Mouse (Mus musculus): ENCODE results near the gene Atp8b4. TPM values are rescaled to one million over a fixed set of nuclear protein-coding genes. Genes with fewer than 3 reads are reported as not detected.
"Not testable (repeated sequence)": the region's sequence is repeated elsewhere in the genome, so short reads cannot be mapped to it uniquely, and the experiment has no call there.

The Atp8b4 gene
- 0.22 and 0.41 TPM in 2 replicates for polyA plus RNA-seq (2015; fragmentation: Nextera tagmentation; extraction: Ambion mirVana)

- WGBS, result 86% methylated on average over 6 of the region's 6 CpGs
- Histone ChIP-seq H3K36me3 (no peaks in the 10 kb centered on the region), H3K27ac (no peak within 1 kb of the TSS), H3K9me3 (no peaks in the 10 kb centered on the region), H3K4me1 (peaks cover 7% of the 10 kb centered on the region; the same call in 1 of the 2 replicates), H3K27me3 (peaks cover 5% of the 10 kb centered on the region; the same call in 1 of the 2 replicates), H3K4me3 (no peak within 1 kb of the TSS), H3K4me2 (replicated peaks) (no peak within 1 kb of the TSS), H3K9ac (no peak within 1 kb of the TSS)
- ATAC-seq (ENCODE audit: low FRiP score, low read depth), result no peak
Observed at GRCm38 (mm10) chr2:126500521-126500920, at the start of gene Atp8b4. Gene Atp8b4, minus strand, starts transcription at chr2:126500674.

GRCm38 (mm10) chr2:126549681-126550080, 49.2 kb upstream of the Atp8b4 start:
- Histone ChIP-seq H3K4me3 (no peak overlapping the region), H3K4me1 (peaks cover 15% of the 10 kb centered on the region), H3K36me3 (no peaks in the 10 kb centered on the region), H3K4me2 (replicated peaks) (no peak overlapping the region), H3K27me3 (peaks cover 52% of the 10 kb centered on the region), H3K9me3 (no peaks in the 10 kb centered on the region), H3K9ac (no peak overlapping the region), H3K27ac (no peak overlapping the region)
- WGBS, result 82% methylated on average over 7 of the region's 7 CpGs
- no peak for ATAC-seq (ENCODE audit: low FRiP score, low read depth)

GRCm38 (mm10) chr2:126546392-126546791, 45.9 kb upstream of the Atp8b4 start:
- ATAC-seq (ENCODE audit: low FRiP score, low read depth), result no peak
- no peaks in the 10 kb centered on the region for H3K4me1 ChIP-seq
- no peak overlapping the region for H3K4me3 ChIP-seq
- H3K4me2 ChIP-seq (replicated peaks), result no peak overlapping the region
- peaks cover 19% of the 10 kb centered on the region for H3K27me3 ChIP-seq
- no peak overlapping the region for H3K27ac ChIP-seq
- no peaks in the 10 kb centered on the region for H3K9me3 ChIP-seq
- H3K36me3 ChIP-seq, result no peaks in the 10 kb centered on the region
- H3K9ac ChIP-seq, result no peak overlapping the region
- 92% methylated on average over 3 of the region's 3 CpGs for WGBS

GRCm38 (mm10) chr2:126545297-126545696, 44.8 kb upstream of the Atp8b4 start:
- H3K36me3 ChIP-seq, result no peaks in the 10 kb centered on the region
- H3K27ac ChIP-seq, result no peak overlapping the region
- peaks cover 8% of the 10 kb centered on the region for H3K27me3 ChIP-seq
- H3K4me1 ChIP-seq, result no peaks in the 10 kb centered on the region
- 79% methylated on average over 5 of the region's 5 CpGs for WGBS
- no peak overlapping the region for H3K9ac ChIP-seq
- H3K4me2 ChIP-seq (replicated peaks), result no peak overlapping the region
- no peak overlapping the region for H3K4me3 ChIP-seq
- H3K9me3 ChIP-seq, result no peaks in the 10 kb centered on the region
- ATAC-seq (ENCODE audit: low FRiP score, low read depth), result no peak

DNA sequence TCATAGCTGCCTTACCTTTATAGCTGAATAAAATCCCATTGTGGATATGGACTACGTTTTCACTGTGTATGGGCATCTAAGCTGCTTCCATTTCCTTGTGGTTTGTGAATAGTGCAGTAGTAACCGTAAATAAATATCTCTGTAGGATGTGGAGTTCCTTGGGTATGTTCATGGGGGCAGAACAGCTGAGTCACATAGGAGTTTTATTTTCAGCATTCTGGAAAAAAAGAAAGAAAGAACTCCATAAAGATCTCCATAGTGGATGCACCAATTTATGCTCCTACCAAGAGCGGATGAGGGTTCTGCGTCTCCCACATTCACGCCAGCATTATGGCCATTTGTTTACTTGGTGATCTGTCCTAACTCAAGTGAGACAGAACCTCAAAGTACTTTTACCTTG, 41.7 kb upstream of the Atp8b4 start:
- WGBS, result 84% methylated on average over 5 of the region's 5 CpGs
- no peak overlapping the region for H3K4me3 ChIP-seq
- H3K36me3 ChIP-seq, result no peaks in the 10 kb centered on the region
- no peaks in the 10 kb centered on the region for H3K27me3 ChIP-seq
- no peaks in the 10 kb centered on the region for H3K4me1 ChIP-seq
- H3K9ac ChIP-seq, result no peak overlapping the region
- no peak overlapping the region for H3K27ac ChIP-seq
- H3K9me3 ChIP-seq, result no peaks in the 10 kb centered on the region
- no peak overlapping the region for H3K4me2 ChIP-seq (replicated peaks)
- ATAC-seq (ENCODE audit: low FRiP score, low read depth), result no peak

- no peak overlapping the region for H3K9ac ChIP-seq
- H3K4me3 ChIP-seq, result no peak overlapping the region
- no peak overlapping the region for H3K27ac ChIP-seq
- H3K36me3 ChIP-seq, result no peaks in the 10 kb centered on the region
- no peaks in the 10 kb centered on the region for H3K4me1 ChIP-seq
- 83% methylated on average over 6 of the region's 6 CpGs for WGBS
- ATAC-seq (ENCODE audit: low FRiP score, low read depth), result no peak
- H3K27me3 ChIP-seq, result no peaks in the 10 kb centered on the region
- H3K4me2 ChIP-seq (replicated peaks), result no peak overlapping the region
- no peaks in the 10 kb centered on the region for H3K9me3 ChIP-seq
Observed at GRCm38 (mm10) chr2:126540390-126540925, 40.0 kb upstream of the Atp8b4 start.

DNA sequence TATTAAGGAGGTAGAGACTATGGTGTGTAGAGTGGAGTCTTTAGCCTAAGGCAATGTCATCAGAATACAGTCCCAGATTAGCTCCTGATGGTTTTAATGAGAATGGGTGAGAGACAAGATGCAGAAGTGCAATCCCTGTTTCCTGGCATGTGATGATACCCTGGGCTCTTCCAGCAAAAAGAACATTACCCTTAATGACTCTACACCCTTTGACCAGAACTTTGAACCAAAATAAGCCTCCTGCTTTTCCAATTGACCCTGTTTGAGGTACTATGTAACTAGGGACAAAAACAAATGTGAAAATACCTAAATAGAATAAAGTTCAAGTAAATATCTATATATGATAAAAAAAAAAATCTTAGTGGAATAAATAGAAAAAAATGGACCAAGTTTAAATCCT, 37.2 kb upstream of the Atp8b4 start:
- no peaks in the 10 kb centered on the region for H3K4me1 ChIP-seq
- no peak for ATAC-seq (ENCODE audit: low FRiP score, low read depth)

GRCm38 (mm10) chr2:126530581-126530980, 30.1 kb upstream of the Atp8b4 start:
- WGBS, result 86% methylated on average over 3 of the region's 3 CpGs
- ATAC-seq (ENCODE audit: low FRiP score, low read depth), result no peak
- no peak overlapping the region for H3K4me2 ChIP-seq (replicated peaks)
- no peaks in the 10 kb centered on the region for H3K9me3 ChIP-seq
- H3K27me3 ChIP-seq, result no peaks in the 10 kb centered on the region; the same call in 1 of the 2 replicates
- H3K9ac ChIP-seq, result no peak overlapping the region
- no peak overlapping the region for H3K4me3 ChIP-seq
- no peak overlapping the region for H3K27ac ChIP-seq
- H3K36me3 ChIP-seq, result no peaks in the 10 kb centered on the region
- H3K4me1 ChIP-seq, result no peaks in the 10 kb centered on the region

More for the DNA sequence above, 37.2 kb upstream of the Atp8b4 start:
- Histone ChIP-seq H3K27me3 (no peaks in the 10 kb centered on the region; the same call in 1 of the 2 replicates), H3K27ac (no peak overlapping the region), H3K9me3 (no peaks in the 10 kb centered on the region), H3K36me3 (no peaks in the 10 kb centered on the region), H3K9ac (no peak overlapping the region), H3K4me2 (replicated peaks) (no peak overlapping the region), H3K4me3 (no peak overlapping the region)

GRCm38 (mm10) chr2:126527461-126527860, 27.0 kb upstream of the Atp8b4 start:
- no peaks in the 10 kb centered on the region for H3K9me3 ChIP-seq
- H3K27ac ChIP-seq, result no peak overlapping the region
- no peaks in the 10 kb centered on the region for H3K4me1 ChIP-seq
- no peaks in the 10 kb centered on the region for H3K36me3 ChIP-seq
- no peak overlapping the region for H3K4me3 ChIP-seq
- H3K27me3 ChIP-seq, result no peaks in the 10 kb centered on the region
- no peak overlapping the region for H3K9ac ChIP-seq
- 89% methylated on average over 8 of the region's 8 CpGs for WGBS
- H3K4me2 ChIP-seq (replicated peaks), result no peak overlapping the region
- ATAC-seq (ENCODE audit: low FRiP score, low read depth), result no peak

DNA sequence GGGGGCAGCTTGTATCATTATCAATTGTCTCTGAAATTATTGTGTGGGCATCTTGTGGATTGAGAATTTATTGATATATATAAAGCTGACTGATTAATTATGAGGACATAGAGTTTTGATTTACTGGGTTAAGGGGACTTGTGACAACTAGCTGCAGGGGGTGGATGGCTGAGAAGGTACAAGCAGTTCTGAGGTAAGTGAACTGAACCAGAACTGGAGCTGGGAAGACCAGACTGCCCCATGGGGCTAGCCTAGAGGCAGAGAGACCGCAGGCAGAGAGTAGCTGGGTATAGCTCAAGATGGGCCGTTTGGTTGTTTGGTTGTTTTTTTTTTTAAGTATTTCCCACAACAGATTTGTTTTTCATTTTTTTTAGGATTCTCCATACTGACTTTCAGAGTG, 23.8 kb upstream of the Atp8b4 start:
- no peak overlapping the region for H3K27ac ChIP-seq
- no peak overlapping the region for H3K4me3 ChIP-seq
- no peaks in the 10 kb centered on the region for H3K9me3 ChIP-seq
- 0 out of 2 replicates have a peak, but pooled peaks cover 3% of the 10 kb centered on the region for H3K27me3 ChIP-seq
- no peak overlapping the region for H3K9ac ChIP-seq
- no peaks in the 10 kb centered on the region for H3K36me3 ChIP-seq
- H3K4me1 ChIP-seq, result peaks cover 5% of the 10 kb centered on the region; the same call in 1 of the 2 replicates
- ATAC-seq (ENCODE audit: low FRiP score, low read depth), result no peak
- 76% methylated on average over 2 of the region's 2 CpGs for WGBS
- no peak overlapping the region for H3K4me2 ChIP-seq (replicated peaks)

DNA sequence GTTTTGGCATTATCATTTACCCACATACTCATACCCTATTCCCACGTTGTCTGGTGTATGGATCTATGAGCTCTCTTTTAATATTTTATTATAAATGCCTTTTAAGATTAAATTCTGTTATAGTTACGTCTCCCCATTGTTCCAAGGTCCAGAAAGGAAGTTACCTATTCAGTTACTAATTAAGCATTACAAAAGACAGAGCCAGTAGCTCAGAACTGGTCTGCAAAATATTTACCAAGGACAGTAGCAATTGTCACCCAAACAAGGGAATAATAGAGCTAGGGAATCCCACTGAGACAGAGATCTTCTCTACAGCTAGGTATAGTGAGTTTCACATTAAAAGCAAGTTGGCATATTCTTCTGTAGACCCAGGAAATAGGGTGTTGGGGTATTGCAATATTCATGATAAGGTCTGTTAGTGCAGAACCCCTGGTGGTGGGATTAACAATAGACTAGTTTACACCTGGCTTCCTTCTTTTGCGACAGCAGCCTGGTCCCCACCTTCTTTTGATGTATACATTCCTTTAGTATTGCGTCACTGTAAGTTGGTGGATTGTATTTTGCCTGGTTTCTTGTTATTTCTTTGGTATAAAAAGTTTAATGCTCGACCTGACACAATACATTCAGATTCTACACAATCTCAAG, 22.7 kb upstream of the Atp8b4 start:
- H3K9ac ChIP-seq; H3K36me3 ChIP-seq; H3K27ac ChIP-seq; H3K4me3 ChIP-seq; H3K4me1 ChIP-seq; H3K9me3 ChIP-seq; ATAC-seq (ENCODE audit: low FRiP score, low read depth); H3K4me2 ChIP-seq (replicated peaks); H3K27me3 ChIP-seq: not testable (repeated sequence)
- 58% methylated on average over 5 of the region's 5 CpGs for WGBS

DNA sequence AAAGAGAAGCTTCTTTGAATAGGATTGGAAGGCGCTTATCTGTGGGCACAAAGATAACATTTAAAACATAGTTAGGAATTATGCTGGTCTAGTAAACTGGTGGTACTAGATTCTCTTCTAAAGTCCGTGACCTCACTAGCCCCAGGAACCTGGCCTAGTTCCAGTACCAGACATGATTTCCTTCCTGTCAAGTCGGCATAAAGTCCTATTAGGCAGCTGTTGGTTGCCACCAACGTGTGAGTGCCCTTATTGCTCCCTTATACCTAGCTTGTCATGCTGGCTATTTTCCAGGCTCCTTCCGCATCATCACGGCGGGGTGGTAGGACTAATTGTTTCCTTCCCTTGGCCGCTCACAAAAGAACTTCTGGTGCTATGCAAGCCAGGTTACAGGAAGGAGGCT, 21.6 kb upstream of the Atp8b4 start:
- no peaks in the 10 kb centered on the region for H3K36me3 ChIP-seq
- H3K4me2 ChIP-seq (replicated peaks), result no peak overlapping the region
- H3K27ac ChIP-seq, result no peak overlapping the region
- H3K4me3 ChIP-seq, result no peak overlapping the region
- WGBS, result 56% methylated on average over 8 of the region's 8 CpGs
- no peaks in the 10 kb centered on the region for H3K9me3 ChIP-seq
- H3K9ac ChIP-seq, result no peak overlapping the region
- no peak for ATAC-seq (ENCODE audit: low FRiP score, low read depth)
- peaks cover 5% of the 10 kb centered on the region; the same call in 1 of the 2 replicates for H3K4me1 ChIP-seq
- 0 out of 2 replicates have a peak, but pooled peaks cover 3% of the 10 kb centered on the region for H3K27me3 ChIP-seq

DNA sequence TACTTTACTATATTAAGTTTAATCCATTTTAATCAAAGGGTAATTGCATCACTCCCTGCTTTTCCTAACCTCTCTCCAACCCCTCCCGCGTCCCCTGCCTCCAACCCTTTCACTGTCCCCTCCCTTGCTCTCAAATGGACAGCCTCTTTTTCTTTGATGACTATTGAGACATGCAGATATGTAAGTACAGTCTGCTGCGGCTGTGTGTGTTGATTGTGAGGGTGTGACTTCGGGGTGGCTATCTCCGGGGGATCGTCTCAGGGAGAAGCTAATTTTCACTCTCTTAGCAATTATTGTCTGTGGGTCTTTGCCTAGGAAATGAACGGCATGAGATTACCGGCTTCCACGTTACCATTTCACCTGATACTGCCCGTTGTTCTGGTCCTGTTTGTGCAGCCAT, 21.0 kb upstream of the Atp8b4 start:
- WGBS, result 75% methylated on average over 10 of the region's 10 CpGs
- Histone ChIP-seq H3K36me3 (no peaks in the 10 kb centered on the region), H3K27ac (no peak overlapping the region), H3K4me2 (replicated peaks) (no peak overlapping the region), H3K27me3 (0 out of 2 replicates have a peak, but pooled peaks cover 3% of the 10 kb centered on the region), H3K4me1 (peaks cover 5% of the 10 kb centered on the region; the same call in 1 of the 2 replicates), H3K9ac (no peak overlapping the region), H3K4me3 (no peak overlapping the region), H3K9me3 (no peaks in the 10 kb centered on the region)
- no peak for ATAC-seq (ENCODE audit: low FRiP score, low read depth)

All from limb, embryonic 13.5 days (tissue).